Mouse (Mus musculus): ENCODE data around the gene Lmtk3. TPM values are rescaled to one million over a fixed set of nuclear protein-coding genes. Genes with fewer than 3 reads are reported as not detected.

Gene Lmtk3
- polyA plus RNA-seq, 1 experiment: 0.04 TPM

DNA sequence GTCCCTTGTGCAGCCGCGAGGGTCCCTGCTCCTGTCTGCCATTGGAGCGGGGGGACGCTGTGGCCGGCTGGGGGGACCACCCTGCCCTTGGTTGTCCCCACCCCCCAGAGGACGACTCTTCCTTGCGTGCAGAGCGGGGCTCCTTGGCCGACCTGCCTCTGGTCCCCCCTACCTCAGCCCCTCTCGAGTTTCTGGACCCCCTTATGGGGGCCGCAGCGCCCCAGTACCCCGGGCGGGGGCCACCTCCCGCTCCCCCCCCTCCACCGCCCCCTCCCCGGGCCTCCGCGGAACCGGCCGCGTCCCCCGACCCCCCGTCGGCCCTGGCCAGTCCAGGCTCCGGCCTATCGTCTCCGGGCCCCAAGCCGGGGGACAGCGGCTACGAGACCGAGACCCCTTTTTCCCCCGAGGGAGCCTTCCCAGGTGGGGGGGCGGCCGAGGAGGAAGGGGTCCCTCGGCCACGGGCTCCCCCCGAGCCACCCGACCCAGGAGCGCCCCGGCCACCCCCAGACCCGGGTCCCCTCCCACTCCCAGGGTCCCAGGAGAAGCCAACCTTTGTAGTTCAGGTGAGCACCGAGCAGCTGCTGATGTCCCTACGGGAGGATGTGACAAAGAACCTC lies 10.5 kb downstream of the Lmtk3 start:
- TF ChIP-seq GATA1 (IDR thresholded peaks at IDR 0.05; ENCODE audit: low read length): no peak

DNA sequence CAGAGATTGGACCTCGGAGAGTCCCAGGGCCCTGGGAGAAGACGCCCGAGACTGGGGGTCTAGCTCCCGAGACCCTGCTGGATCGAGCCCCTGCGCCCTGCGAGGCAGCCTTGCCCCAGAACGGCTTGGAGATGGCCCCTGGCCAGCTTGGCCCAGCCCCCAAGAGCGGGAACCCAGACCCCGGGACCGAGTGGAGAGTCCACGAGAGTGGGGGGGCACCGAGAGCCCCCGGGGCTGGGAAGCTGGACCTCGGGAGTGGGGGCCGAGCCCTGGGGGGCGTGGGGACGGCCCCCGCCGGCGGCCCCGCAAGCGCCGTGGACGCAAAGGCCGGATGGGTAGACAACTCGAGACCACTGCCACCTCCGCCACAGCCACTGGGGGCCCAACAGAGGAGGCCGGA lies 11.4 kb downstream of the Lmtk3 start:
- no peak for TF ChIP-seq GATA1 (IDR thresholded peaks at IDR 0.05; ENCODE audit: low read length)

DNA sequence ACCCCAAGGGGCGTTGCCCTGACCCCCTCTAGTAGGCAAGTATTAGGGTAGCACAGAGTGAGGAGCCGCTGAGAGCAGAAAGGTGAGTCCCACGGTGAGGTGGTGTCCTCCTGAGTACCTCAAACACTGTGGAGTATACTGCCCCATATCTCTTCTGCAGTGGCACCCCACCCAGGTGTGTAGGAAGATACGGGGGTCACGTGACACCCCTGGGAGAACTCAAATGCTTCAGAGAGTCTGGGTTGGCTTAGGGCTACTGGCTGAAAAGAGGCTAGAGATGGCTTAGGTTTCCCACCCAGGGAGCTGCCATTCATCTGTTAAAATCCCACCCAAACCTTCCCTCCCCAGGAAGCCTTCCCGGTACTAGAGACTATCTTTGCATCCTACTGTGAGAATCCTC lies 13.4 kb downstream of the Lmtk3 start:
- no peak for TF ChIP-seq GATA1 (IDR thresholded peaks at IDR 0.05; ENCODE audit: low read length)

DNA sequence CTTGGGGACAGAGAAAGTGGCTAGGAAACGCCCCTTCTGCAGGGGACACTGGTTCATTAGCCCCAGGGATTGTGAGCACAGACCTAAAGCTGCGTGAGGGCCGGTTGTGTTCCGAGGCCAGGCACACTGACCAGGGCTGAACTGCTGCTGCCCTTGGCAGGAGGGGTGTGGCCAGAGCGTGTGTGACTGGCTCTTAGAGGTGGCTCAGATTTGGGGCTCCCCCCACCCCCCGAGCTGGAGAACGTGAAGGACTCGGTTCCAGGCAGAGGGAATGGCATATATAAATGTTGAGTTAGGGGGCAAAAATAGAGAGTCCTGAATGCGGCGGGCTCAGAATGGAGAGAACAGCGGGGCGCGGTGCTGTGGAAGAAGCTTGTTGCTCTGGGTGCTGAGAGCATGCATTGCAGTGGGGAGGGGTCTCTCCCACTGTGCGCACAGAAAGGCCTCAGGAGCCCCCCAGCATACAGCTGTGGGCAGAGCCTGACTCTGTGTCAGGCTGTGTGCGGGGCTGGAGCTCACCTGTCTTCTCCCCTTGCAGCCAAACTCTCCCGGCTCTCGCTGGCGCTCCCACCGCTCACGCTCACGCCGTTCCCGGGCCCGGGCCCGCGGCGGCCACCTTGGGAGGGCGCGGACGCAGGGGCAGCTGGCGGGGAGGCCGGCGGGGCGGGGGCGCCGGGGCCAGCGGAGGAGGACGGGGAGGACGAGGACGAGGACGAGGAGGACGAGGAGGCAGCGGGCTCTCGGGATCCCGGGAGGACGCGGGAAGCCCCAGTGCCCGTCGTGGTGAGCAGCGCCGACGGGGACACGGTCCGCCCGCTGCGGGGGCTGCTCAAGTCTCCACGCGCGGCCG lies 14.3 kb downstream of the Lmtk3 start:
- TF ChIP-seq GATA1 (IDR thresholded peaks at IDR 0.05; ENCODE audit: low read length): no peak

DNA sequence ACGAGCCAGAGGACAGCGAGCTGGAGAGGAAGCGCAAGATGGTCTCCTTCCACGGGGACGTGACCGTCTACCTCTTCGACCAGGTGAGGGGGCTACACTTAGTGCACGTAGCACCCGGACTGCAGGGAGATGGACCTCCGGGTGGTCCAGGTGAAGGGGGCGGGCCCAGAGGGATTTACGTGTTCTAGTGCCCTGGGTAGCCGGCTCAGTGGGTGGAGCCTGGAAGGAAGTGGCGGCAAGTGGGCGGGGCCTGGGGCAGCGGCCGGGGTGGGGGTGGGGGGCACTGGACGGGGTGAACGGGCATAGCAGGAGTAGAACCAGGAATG lies 14.9 kb downstream of the Lmtk3 start:
- no peak for TF ChIP-seq GATA1 (IDR thresholded peaks at IDR 0.05; ENCODE audit: low read length)

DNA sequence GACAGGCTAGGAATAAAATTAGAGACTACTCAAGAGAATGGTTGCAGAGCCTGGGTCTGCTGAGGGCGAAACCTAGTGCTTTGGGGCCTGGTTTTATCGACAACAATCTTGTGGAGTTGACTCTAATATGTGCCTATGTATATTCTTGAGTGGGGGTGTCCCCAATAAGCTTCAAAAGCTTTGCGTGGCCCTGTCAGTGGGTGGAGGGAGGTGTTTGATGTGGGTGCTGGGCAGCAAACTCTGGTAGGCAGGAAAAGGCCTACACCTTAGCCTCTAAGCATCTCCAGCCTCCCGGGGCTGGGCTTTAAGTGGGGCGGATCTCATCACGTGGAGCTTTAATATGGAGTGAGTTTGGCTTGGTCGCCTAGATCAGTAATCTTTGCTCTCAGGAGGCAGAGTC lies 15.4 kb downstream of the Lmtk3 start:
- TF ChIP-seq GATA1 (IDR thresholded peaks at IDR 0.05; ENCODE audit: low read length): no peak

DNA sequence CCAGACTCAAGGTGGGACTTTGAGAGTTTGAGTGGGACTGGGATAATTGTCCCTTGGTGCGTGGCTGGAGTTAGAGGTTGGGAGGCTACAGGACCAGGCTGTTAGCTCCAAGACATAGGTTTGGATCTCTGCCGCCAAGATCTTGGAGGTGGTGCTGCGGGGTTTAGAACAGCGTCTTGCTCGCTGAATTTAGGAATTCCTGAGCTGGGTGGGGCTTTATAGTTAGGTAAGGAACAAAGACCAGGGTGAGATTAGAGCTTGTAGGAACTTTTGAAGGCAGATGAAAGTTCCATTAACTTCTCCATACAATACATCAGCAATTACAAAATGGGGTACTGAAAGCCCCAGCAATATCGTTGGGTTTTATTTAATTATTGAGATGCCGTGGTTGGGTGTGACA lies 16.5 kb downstream of the Lmtk3 start:
- no peak for TF ChIP-seq GATA1 (IDR thresholded peaks at IDR 0.05; ENCODE audit: low read length)

DNA sequence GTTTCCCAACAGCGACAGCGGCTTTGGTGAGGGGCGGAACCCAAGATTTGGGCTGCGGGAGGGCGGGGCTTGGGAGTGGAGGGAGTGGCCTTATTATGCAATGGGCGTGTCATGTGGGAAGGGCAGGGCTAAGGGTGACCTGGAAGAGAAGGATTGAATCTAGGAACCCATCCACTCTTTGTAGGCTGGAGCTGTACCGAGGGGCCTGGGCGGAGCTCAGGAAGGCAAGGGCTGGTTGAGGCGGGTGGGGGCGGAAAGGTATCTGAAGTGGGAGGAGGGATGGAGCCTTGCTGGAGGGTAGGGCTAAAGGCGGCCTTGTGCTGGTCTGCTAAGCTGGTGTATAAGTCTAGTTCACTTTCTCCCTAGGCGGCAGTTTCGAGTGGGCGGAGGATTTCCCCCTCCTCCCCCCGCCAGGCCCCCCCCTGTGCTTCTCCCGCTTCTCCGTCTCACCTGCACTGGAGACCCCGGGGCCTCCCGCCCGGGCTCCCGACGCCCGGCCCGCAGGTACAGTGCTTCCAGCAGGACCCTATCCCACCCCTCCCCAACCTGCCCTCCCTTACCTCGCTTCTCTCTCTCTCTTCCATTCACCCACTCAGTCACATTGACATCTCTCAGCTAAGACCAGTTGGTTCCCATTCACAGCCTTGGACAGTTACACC lies 17.1 kb downstream of the Lmtk3 start:
- no peak for TF ChIP-seq GATA1 (IDR thresholded peaks at IDR 0.05; ENCODE audit: low read length)

DNA sequence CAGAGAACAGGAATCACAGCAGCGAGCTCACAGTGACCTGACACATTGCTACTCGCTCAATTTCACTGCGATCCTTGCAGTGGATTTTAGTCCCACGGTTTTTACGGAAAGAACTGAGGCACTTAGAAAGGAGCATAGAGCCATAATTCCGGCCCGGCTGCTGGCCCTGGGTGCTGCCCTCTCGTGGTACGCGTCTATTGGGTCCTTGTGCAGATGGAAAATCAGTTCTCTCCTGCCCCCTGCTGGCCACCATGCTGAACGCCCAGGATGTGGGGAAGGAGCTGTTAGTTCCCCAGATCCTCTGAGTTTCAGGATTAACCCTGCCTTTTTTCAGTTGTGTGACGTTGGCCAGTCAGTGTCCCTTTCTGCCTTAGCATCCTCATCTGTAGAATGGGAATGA lies 17.8 kb downstream of the Lmtk3 start:
- no peak for TF ChIP-seq GATA1 (IDR thresholded peaks at IDR 0.05; ENCODE audit: low read length)

DNA sequence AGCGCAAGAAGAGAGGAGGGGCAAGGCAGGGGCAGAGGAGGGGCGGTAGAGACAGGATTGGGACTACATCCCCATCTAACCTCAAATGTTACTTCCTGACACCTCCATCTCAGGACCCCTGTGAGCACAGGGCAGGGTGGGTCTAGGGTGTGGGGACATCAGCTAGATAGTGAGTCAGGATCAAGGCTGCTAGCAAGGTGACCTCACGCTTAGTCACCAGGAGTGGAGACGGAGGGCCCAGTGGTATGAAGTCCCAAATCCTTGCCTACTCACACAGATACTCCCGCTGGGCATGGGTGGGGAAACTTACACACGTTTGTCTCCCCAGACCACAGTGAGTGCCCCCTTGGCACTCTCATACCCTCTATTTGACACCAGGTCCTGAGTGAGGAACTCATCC lies 19.0 kb downstream of the Lmtk3 start:
- TF ChIP-seq GATA1 (IDR thresholded peaks at IDR 0.05; ENCODE audit: low read length): no peak

DNA sequence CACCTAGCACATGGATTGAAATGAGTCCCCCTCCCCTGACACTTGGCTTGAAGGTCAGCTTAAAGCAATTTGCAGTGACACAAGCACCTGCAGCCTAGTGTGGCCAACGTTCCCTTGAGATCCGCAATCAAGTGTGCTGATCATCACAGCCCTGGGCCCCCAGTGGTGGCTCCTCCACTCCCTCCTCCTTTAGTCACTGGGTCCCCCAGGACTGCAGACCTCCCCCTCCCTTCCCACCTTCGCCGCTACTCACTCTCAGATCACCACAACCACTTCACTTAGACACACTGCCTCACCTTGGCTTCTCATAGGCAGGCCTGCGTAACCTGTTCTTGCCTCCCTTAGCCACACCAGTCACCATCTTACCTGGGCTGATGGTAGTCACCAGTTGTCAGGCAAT lies 22.4 kb downstream of the Lmtk3 start:
- TF ChIP-seq GATA1 (IDR thresholded peaks at IDR 0.05; ENCODE audit: low read length): no peak

DNA sequence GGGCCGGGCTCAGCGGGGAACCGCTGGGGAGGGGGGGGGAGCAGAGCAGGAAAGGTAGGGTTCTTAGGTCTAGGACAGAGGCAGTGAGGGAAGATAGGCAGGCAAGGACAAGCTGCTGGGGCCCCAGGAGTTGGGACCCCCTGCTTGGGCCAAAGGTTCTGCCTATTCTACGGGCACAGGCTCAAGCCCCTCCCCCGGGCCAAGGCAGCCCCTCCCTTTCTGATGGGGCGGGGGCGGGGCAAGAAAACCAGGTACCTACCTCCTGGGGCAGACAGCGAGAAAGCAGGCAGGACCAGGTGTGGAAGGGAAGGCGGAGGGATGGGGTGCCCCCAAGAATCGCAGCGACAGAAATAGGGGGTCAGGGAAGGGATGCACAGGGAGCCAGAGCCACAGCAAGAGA lies 24.9 kb downstream of the Lmtk3 start:
- TF ChIP-seq GATA1 (IDR thresholded peaks at IDR 0.05; ENCODE audit: low read length): no peak

DNA sequence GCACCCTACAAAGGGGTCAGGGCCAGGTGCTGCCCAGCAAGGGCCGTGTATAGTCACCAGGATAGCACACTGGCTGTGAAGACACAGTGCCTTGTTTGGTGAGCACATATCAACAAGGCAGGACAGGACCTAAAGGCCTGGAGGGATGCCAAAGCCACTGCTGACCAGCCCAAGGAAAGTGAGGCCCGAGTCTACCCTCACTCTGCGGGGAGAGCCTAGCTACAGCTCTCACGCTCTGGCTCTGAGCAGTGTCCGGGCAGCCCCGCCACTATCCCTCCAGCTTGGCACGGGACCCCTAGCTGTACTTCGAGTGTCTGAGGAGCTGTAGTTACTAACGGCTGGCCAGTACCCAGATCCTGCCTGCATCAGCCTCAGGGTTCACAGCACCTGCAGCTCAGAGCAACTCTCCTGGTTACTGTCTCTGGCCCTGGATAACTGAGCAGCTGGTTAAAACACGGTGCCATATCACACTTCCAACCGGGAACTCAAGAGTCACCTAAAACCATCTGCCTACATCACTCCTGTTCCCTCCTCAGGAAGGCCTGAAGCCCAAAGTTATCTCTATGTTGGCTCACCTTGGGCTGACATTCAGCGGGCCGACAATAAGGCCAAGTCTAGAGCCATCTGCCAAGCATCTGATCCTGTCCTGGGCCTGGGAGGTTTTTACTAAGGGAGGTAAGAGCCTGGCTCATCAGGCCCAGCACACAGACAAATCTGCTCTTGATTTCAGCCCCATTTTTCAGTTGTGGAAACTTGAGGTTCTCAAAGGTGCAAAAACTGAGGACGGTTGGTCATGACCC lies 25.9 kb downstream of the Lmtk3 start:
- no peak for TF ChIP-seq GATA1 (IDR thresholded peaks at IDR 0.05; ENCODE audit: low read length)

DNA sequence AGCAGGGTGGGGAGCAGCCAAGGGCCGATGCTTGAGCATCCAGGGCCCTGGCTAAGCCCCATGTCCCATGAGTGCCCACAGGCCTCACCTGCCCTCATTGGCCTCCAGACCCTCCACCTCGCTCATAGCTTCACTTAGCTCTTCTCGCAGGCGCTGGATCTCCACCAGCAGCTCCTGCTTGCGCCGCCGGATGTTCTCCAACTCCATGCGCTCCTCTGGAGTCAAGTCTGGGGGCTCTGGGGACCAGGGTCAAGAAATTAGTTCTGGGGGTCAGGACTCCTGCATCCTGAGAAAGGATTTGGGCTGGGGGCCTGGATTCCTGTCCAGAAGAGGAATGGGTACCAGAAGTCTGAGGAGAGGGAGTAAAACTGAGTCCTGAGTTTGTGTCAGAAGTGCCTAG lies 29.4 kb downstream of the Lmtk3 start:
- no peak for TF ChIP-seq GATA1 (IDR thresholded peaks at IDR 0.05; ENCODE audit: low read length)

DNA sequence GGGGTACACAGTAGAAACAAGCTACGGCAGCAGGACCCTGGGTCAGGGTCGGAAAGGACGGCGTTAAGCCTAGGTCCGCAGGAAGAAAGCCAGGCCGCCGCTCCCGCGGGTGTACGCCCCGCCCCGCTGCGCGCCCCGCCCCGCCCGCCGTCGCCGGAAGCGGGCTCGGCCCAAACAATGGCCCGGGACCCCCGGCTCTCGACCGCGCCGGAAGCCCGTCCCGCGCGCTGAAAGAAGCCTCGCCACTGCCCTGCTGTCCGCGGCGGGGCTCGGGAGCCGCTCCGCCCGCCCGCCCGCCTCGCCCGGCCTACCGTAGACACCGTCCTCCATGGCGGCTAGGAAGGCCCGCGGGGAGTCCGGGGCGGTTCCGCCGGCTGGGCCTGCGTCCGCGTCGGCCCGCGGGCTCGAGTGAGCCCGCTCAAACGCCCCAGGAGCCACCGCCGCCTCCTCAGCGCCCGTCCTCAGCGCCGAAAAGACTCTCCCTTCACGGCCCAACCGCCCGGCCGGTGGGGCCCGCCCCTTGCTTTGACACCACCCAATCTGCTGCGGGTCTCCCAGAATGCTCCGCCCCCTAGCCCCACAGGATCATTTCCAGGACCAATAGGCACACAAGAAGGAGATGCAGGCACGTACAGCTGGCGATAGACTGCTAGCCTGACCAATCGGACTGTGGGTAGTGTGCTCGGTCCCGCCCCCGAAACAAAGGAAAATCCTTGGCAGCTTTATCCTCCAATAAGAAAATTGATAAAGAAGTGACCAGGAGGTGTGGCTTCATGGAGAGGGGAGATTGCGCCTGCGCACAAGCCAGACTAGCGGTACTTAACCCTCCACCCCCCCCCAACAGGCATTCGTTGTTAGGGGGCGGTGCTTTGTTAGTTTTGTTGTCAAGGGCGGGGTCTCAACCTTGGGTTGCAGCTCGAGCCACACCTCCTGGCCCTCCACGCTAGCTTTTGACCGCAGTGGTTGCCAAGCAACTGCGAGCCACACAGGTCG lies 30.5 kb downstream of the Lmtk3 start, which contains the start of gene Cyth2:
Cyth2 (minus strand) TSS at position 795 of the 993 bp plus-strand sequence.
- no peak for TF ChIP-seq GATA1 (IDR thresholded peaks at IDR 0.05; ENCODE audit: low read length)
